Mouse (Mus musculus): ENCODE measurements around the gene Limd2.

DNA sequence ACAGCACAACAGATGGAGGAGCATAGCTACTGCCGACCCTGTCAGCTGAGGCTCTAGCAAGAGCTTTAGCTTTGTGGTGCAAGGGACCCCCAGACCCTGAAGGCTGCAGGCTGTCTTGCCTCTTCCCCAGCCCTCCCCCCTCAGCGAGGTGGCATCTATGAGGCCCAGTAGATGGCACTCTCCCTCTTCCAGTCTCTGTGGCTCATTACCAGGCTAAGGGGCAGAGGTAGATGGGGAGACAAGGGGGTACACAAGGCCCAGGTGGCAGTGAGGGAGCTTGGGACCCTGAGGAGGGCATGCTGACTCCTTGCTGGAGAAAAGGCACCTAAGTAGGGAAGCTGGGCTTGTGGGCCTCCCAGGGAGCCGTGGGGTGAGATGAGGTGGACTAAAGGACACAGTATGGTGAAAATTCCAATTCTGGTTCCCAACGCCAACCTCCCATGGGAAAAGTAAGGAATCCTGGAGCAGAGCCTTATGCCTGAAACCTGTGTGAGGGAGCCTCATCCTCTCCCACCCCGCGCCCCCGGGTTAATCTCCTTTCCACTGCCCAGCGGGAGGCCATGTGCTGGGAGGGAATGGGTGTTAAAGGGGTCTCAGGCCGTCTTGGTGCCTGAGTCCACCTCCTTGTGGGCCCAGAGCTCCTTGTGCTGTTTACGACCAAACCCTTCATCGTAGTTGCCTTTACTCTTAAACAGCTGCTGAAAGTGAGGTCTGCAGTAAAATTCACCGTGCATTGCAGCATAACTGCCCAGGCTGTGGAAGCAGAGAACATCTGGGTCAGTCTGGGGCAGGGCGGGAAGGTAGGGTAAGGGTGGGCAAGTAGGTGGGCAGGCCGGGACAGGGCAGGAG, 2.4 kb downstream of the Limd2 start:
- TF ChIP-seq CTCF (IDR thresholded peaks at IDR 0.05; ENCODE audit: low read depth) = peak; percentile 59
- TF ChIP-seq EP300 (IDR thresholded peaks at IDR 0.05; ENCODE audit: low read depth) = no peak
